Mouse (Mus musculus): ENCODE measurements at regions not wholly inside any gene's neighbourhood (a gene's known extent, or its start where the extent isn't known, plus 50 kb on each side); places are given as distances from the start of the nearest gene placed in this dataset.

DNA sequence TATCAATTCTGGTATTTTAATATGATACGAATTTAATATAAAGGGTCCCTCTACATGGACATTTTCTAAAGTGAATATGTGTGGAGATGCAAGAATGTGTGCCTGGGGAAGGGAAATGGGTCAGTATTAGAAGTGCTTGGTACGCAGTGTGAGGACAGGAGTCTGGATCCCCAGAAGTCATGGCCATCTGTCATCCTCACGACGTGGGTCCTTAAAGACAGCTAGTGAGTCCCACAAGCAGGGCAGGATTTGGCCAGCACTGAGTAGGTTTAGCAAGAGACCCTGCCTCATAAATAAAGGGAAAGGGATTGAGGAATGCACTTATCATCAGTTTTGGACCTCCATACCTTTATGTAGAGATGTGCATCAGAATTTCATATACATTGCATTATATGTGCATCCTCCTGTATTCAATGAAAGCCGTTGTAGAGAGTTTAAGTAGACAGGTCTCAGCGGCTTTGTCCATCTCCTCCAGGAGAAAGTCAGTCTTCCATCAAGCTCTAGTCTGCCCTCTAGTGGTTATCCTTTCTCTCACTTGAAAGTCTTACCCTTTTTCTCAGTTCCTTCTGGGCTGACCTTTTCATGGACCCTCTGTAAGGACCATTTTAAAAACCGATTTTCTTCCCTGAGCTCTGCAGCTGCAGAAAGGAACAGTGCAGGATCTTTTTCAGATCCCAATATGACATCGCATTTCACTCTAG, 434.0 kb upstream of the Apob start:
- no peaks in the 10 kb centered on the region for H3K9me3 ChIP-seq (replicated peaks; ENCODE audit: low read length)
- no peak overlapping the region for H3K9ac ChIP-seq (ENCODE audit: low read depth, low read length)
- no peak overlapping the region for H3K27ac ChIP-seq
- ATAC-seq (replicated peaks; ENCODE audit: low FRiP score, low read depth): no peak
- TF ChIP-seq CTCF (IDR thresholded peaks at IDR 0.05; ENCODE audit: low read depth): peak; percentile 73
- H3K4me2 ChIP-seq (ENCODE audit: low read length): no peak overlapping the region
- DNase-seq (ENCODE audit: low spot score): peak; percentile 77
- no peaks in the 10 kb centered on the region for H3K36me3 ChIP-seq (ENCODE audit: insufficient read depth, low read length)
- 55% methylated on average over 8 of the region's 8 CpGs for WGBS
- H3K4me3 ChIP-seq (replicated peaks; ENCODE audit: low read depth, low read length): no peak overlapping the region
- no peaks in the 10 kb centered on the region for H3K27me3 ChIP-seq (ENCODE audit: insufficient read depth, low read length)
- H3K4me1 ChIP-seq (replicated peaks; ENCODE audit: insufficient read depth, low read length): no peaks in the 10 kb centered on the region

- no peak overlapping the region for H3K9ac ChIP-seq (ENCODE audit: low read depth, low read length)
- WGBS: 85% methylated on average over 1 of the region's 1 CpGs
- H3K4me2 ChIP-seq (ENCODE audit: low read length): no peak overlapping the region
- no peak for TF ChIP-seq CTCF (IDR thresholded peaks at IDR 0.05; ENCODE audit: low read depth)
- DNase-seq (ENCODE audit: low spot score): no peak
- H3K4me3 ChIP-seq (replicated peaks; ENCODE audit: low read depth, low read length): no peak overlapping the region
- no peaks in the 10 kb centered on the region for H3K4me1 ChIP-seq (replicated peaks; ENCODE audit: insufficient read depth, low read length)
- ATAC-seq (replicated peaks; ENCODE audit: low FRiP score, low read depth): no peak
- H3K36me3 ChIP-seq (ENCODE audit: insufficient read depth, low read length): no peaks in the 10 kb centered on the region
- H3K9me3 ChIP-seq (replicated peaks; ENCODE audit: low read length): no peaks in the 10 kb centered on the region
- no peak overlapping the region for H3K27ac ChIP-seq
- no peaks in the 10 kb centered on the region for H3K27me3 ChIP-seq (ENCODE audit: insufficient read depth, low read length)
Measured at GRCm38 (mm10) chr12:7548759-7549158, 428.7 kb upstream of the Apob start.

GRCm38 (mm10) chr12:7560245-7560644, 417.2 kb upstream of the Apob start:
- no peak overlapping the region for H3K9ac ChIP-seq (ENCODE audit: low read depth, low read length)
- H3K4me2 ChIP-seq (ENCODE audit: low read length): no peak overlapping the region
- H3K9me3 ChIP-seq (replicated peaks; ENCODE audit: low read length): no peaks in the 10 kb centered on the region
- H3K4me1 ChIP-seq (replicated peaks; ENCODE audit: insufficient read depth, low read length): no peaks in the 10 kb centered on the region
- no peak for TF ChIP-seq CTCF (IDR thresholded peaks at IDR 0.05; ENCODE audit: low read depth)
- 93% methylated on average over 1 of the region's 1 CpGs for WGBS
- no peak overlapping the region for H3K27ac ChIP-seq
- DNase-seq (ENCODE audit: low spot score) (no peak), ATAC-seq (replicated peaks; ENCODE audit: low FRiP score, low read depth) (no peak)
- H3K27me3 ChIP-seq (ENCODE audit: insufficient read depth, low read length): no peaks in the 10 kb centered on the region
- H3K36me3 ChIP-seq (ENCODE audit: insufficient read depth, low read length): no peaks in the 10 kb centered on the region
- no peak overlapping the region for H3K4me3 ChIP-seq (replicated peaks; ENCODE audit: low read depth, low read length)

DNA sequence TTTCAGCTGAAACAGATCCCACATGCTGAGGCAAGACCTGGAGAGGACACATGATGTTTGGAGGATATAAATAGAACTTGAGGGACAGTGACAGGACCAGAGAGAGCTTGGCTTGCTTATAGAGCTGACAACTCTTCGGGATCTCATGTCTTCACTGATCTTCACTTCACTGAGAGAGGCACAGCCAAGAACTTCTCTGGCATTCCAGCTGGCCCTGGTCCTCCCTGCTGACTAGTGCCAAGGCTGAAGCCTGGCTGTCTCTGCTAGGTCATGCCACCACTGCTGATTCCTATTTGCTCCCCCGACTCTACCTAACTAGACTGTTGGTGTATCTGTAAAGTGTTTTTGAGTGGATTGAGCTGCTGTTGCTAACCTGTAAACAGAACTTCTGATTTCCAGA, 401.4 kb upstream of the Apob start:
- H3K27me3 ChIP-seq (ENCODE audit: insufficient read depth, low read length): no peaks in the 10 kb centered on the region
- no peak for ATAC-seq (replicated peaks; ENCODE audit: low FRiP score, low read depth)

DNA sequence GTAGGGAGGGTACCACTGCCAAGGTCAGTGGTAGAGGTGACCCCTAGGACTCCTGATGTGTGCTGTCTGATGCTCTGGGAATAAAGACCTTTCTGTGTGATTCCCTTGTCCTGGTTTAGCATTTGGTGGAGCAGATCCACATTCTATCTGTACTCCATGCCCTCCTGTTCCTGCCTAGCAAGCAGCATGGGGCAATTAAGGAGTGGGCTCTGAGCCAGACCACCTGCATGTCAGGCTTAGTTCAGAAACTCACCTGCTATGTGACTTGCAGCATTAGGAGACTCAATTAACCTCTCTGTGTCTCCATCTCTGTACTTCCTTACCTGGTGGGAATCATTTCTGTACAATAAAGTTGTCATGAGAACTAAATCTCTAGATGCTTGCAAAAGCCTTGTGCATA, 389.9 kb upstream of the Apob start:
- Histone ChIP-seq H3K4me3 (replicated peaks; ENCODE audit: low read depth, low read length) (no peak overlapping the region), H3K4me1 (replicated peaks; ENCODE audit: insufficient read depth, low read length) (no peaks in the 10 kb centered on the region), H3K4me2 (ENCODE audit: low read length) (no peak overlapping the region), H3K27ac (no peak overlapping the region), H3K9me3 (replicated peaks; ENCODE audit: low read length) (no peaks in the 10 kb centered on the region), H3K36me3 (ENCODE audit: insufficient read depth, low read length) (no peaks in the 10 kb centered on the region), H3K27me3 (ENCODE audit: insufficient read depth, low read length) (no peaks in the 10 kb centered on the region), H3K9ac (ENCODE audit: low read depth, low read length) (no peak overlapping the region)
- ATAC-seq (replicated peaks; ENCODE audit: low FRiP score, low read depth): no peak
- no peak for DNase-seq (ENCODE audit: low spot score)
- no peak for TF ChIP-seq CTCF (IDR thresholded peaks at IDR 0.05; ENCODE audit: low read depth)

More for the DNA sequence above, 401.4 kb upstream of the Apob start:
- TF ChIP-seq CTCF (IDR thresholded peaks at IDR 0.05; ENCODE audit: low read depth): no peak
- Histone ChIP-seq H3K9me3 (replicated peaks; ENCODE audit: low read length) (no peaks in the 10 kb centered on the region), H3K27ac (no peak overlapping the region), H3K4me2 (ENCODE audit: low read length) (no peak overlapping the region), H3K9ac (ENCODE audit: low read depth, low read length) (no peak overlapping the region), H3K4me1 (replicated peaks; ENCODE audit: insufficient read depth, low read length) (no peaks in the 10 kb centered on the region), H3K36me3 (ENCODE audit: insufficient read depth, low read length) (no peaks in the 10 kb centered on the region), H3K4me3 (replicated peaks; ENCODE audit: low read depth, low read length) (no peak overlapping the region)
- WGBS: 92% methylated on average over 2 of the region's 2 CpGs
- no peak for DNase-seq (ENCODE audit: low spot score)

DNA sequence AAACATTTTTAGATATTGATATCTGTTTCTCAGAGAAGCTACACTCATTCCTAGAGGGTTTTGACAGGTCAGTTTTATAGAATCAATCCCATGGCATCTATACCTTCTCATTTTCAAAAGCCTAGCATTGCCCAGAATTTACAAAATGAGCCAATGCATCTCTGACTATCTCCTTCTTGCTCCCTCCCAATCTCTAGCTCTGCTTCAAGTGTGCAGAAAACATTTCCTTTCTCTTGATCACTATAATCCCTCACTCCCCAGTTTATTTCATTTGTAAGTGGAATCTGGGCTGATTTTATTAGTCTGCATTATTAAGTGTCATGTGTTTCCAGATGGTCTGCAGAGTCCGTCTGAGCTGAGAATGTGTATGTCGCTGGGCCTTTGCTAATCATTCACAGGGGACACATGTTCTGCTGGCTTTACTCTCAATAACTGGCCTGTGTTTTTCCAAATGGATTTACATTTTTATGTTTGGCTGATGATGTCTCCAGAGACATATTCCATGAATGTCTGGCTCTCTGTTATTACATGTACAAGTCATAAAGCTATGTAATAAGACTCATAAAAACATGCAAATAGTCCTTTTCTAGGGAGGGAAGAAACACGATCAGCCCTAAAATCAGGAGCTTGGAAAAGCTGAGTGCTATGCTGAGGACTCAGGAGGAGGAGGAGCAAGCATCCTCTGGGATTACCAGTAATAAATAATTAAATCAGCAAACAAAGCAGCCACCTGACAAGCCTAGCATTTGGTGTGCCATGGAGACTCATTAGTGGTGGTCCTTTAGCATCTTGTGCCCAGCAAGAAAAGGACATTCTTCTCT, 366.0 kb upstream of the Apob start:
- H3K9ac ChIP-seq (ENCODE audit: low read depth, low read length): no peak overlapping the region
- no peaks in the 10 kb centered on the region for H3K9me3 ChIP-seq (replicated peaks; ENCODE audit: low read length)
- H3K4me1 ChIP-seq (replicated peaks; ENCODE audit: insufficient read depth, low read length): no peaks in the 10 kb centered on the region
- no peak overlapping the region for H3K27ac ChIP-seq
- no peak overlapping the region for H3K4me3 ChIP-seq (replicated peaks; ENCODE audit: low read depth, low read length)
- no peaks in the 10 kb centered on the region for H3K36me3 ChIP-seq (ENCODE audit: insufficient read depth, low read length)
- TF ChIP-seq CTCF (IDR thresholded peaks at IDR 0.05; ENCODE audit: low read depth): no peak
- peak; percentile 37 for DNase-seq (ENCODE audit: low spot score)
- 46% methylated on average over 3 of the region's 3 CpGs for WGBS
- ATAC-seq (replicated peaks; ENCODE audit: low FRiP score, low read depth): no peak
- no peaks in the 10 kb centered on the region for H3K27me3 ChIP-seq (ENCODE audit: insufficient read depth, low read length)
- no peak overlapping the region for H3K4me2 ChIP-seq (ENCODE audit: low read length)
